Mouse (Mus musculus) MEL (cell line): Measurements from ENCODE around the gene Cpb1. TPM values are rescaled to one million over a fixed set of nuclear protein-coding genes. Genes with fewer than 3 reads are reported as not detected.

Experiments
- DNase-seq: peaks from one replicate; pipeline ENCODE4 v3.0.0; 2011; ENCODE audit warnings: low read depth, low spot score
- H3K27ac ChIP-seq: 2 replicates; pipeline ENCODE4 v1.5.1; 2012; ENCODE audit warnings: low read depth, mild to moderate bottlenecking, control low read depth, low read length, moderate library complexity; ENCODE audit not compliant: control insufficient read depth
- H3K27me3 ChIP-seq, 2 experiments: fragments of 150-350 bp in 1 of 2; sonication (generic) in 1 of 2; 2 replicates each; pipeline ENCODE4 v1.6.1; 2012; ENCODE audit warnings: low read length in 2 of 2, mild to moderate bottlenecking in 2 of 2, improper control_type of control experiment in 1 of 2, moderate library complexity in 1 of 2; ENCODE audit not compliant: insufficient read depth in 2 of 2, control insufficient read depth in 1 of 2
- H3K36me3 ChIP-seq, 2 experiments: 2 replicates each; pipeline ENCODE4 v1.6.1; 2012 to 2014; ENCODE audit warnings: low read length in 2 of 2, improper control_type of control experiment in 1 of 2, inconsistent platforms in 1 of 2, mild to moderate bottlenecking in 1 of 2; ENCODE audit not compliant: insufficient read depth in 2 of 2, control insufficient read depth in 1 of 2
- H3K4me1 ChIP-seq, 2 experiments: fragments of 150-350 bp in 1 of 2; sonication (generic) in 1 of 2; 2 replicates each; pipeline ENCODE4 v1.6.1; 2012; ENCODE audit warnings: low read length in 2 of 2, improper control_type of control experiment in 1 of 2, mild to moderate bottlenecking in 1 of 2; ENCODE audit not compliant: insufficient read depth in 2 of 2, control insufficient read depth in 1 of 2
- H3K4me3 ChIP-seq, 2 experiments: fragments of 150-350 bp in 1 of 2; sonication (generic) in 1 of 2; 2 replicates each; pipeline ENCODE4 v1.5.1; 2012; ENCODE audit warnings: low read depth in 2 of 2, low read length in 2 of 2, mild to moderate bottlenecking in 2 of 2, moderate library complexity in 2 of 2, control low read depth in 1 of 2, improper control_type of control experiment in 1 of 2; ENCODE audit not compliant: control insufficient read depth in 1 of 2, insufficient read depth in 1 of 2
- H3K79me2 ChIP-seq: 2 replicates; pipeline ENCODE4 v1.6.1; 2012; ENCODE audit warnings: mild to moderate bottlenecking, low read length, moderate library complexity; ENCODE audit not compliant: control insufficient read depth, poor library complexity, insufficient read depth
- H3K9ac ChIP-seq: 2 replicates; pipeline ENCODE4 v1.6.1; 2012; ENCODE audit warnings: low read depth, mild to moderate bottlenecking, control low read depth, low read length, moderate library complexity; ENCODE audit not compliant: control insufficient read depth, poor library complexity, severe bottlenecking
- H3K9me3 ChIP-seq: fragments of 150-350 bp; sonication (generic); replicated peaks from 2 replicates; pipeline ENCODE4 v1.6.1; 2012; ENCODE audit warnings: mild to moderate bottlenecking, low read length, improper control_type of control experiment, moderate library complexity; ENCODE audit not compliant: insufficient read depth
- BHLHE40 ChIP-seq: IDR thresholded peaks from 2 replicates; pipeline ENCODE4 v1.6.1; 2012; ENCODE audit warnings: low read depth, mild to moderate bottlenecking, inconsistent platforms, low read length, improper control_type of control experiment, borderline replicate concordance
- CHD1 ChIP-seq: IDR thresholded peaks from 2 replicates; pipeline ENCODE4 v1.6.1; 2012; ENCODE audit warnings: low read depth, mild to moderate bottlenecking, inconsistent platforms, low read length, improper control_type of control experiment
- CTCF ChIP-seq, 3 experiments: IDR thresholded peaks in 2 of 3; conservative IDR thresholded peaks in 1 of 3; 2 replicates each; pipeline ENCODE4 v1.5.1; 2011 to 2012; ENCODE audit warnings: low read length in 3 of 3, low read depth in 2 of 3, mild to moderate bottlenecking in 2 of 3, improper control_type of control experiment in 1 of 3, inconsistent platforms in 1 of 3, mixed read lengths in 1 of 3, moderate library complexity in 1 of 3; ENCODE audit not compliant: control insufficient read depth in 1 of 3, insufficient read depth in 1 of 3, poor library complexity in 1 of 3, severe bottlenecking in 1 of 3
- GABPA ChIP-seq: IDR thresholded peaks from 2 replicates; pipeline ENCODE4 v1.6.1; 2012; ENCODE audit warnings: low read depth, mild to moderate bottlenecking, inconsistent platforms, low read length, improper control_type of control experiment, moderate library complexity
- GATA1 ChIP-seq: IDR thresholded peaks from 2 replicates; pipeline ENCODE4 v1.6.1; 2011; ENCODE audit warnings: low read depth, low read length, improper control_type of control experiment
- JUND ChIP-seq: IDR thresholded peaks from 2 replicates; pipeline ENCODE4 v1.6.1; 2011; ENCODE audit warnings: low read depth, mild to moderate bottlenecking, improper control_type of control experiment, low read length
- MAX ChIP-seq: IDR thresholded peaks from 2 replicates; pipeline ENCODE4 v1.6.1; 2011; ENCODE audit warnings: low read length, improper control_type of control experiment
- MEF2A ChIP-seq: IDR thresholded peaks from 2 replicates; pipeline ENCODE4 v1.6.1; 2014; ENCODE audit warnings: low read depth, mild to moderate bottlenecking, inconsistent platforms, low read length, improper control_type of control experiment; ENCODE audit not compliant: poor library complexity, insufficient replicate concordance, severe bottlenecking; ENCODE audit errors: extremely low read depth
- MYB ChIP-seq: IDR thresholded peaks from 2 replicates; pipeline ENCODE4 v1.6.1; 2011; ENCODE audit warnings: mild to moderate bottlenecking, low read depth, low read length, improper control_type of control experiment
- RAD21 ChIP-seq: IDR thresholded peaks from 2 replicates; pipeline ENCODE4 v1.6.1; 2011; ENCODE audit warnings: mild to moderate bottlenecking, low read depth, low read length, improper control_type of control experiment
- SIN3A ChIP-seq: IDR thresholded peaks from 2 replicates; pipeline ENCODE4 v1.6.1; 2012; ENCODE audit warnings: low read length, improper control_type of control experiment, inconsistent platforms
- SMC3 ChIP-seq: IDR thresholded peaks from 2 replicates; pipeline ENCODE4 v1.6.1; 2011; ENCODE audit warnings: low read depth, low read length, improper control_type of control experiment
- TCF12 ChIP-seq: IDR thresholded peaks from 2 replicates; pipeline ENCODE4 v1.6.1; 2014; ENCODE audit warnings: low read depth, mild to moderate bottlenecking, inconsistent platforms, low read length, improper control_type of control experiment, moderate library complexity
- ZC3H11A ChIP-seq: IDR thresholded peaks from 2 replicates; pipeline ENCODE4 v1.6.1; 2012; ENCODE audit warnings: low read depth, mild to moderate bottlenecking, inconsistent platforms, low read length, improper control_type of control experiment
- ZNF384 ChIP-seq: IDR thresholded peaks from 2 replicates; pipeline ENCODE4 v1.6.1; 2012; ENCODE audit warnings: low read depth, mild to moderate bottlenecking, inconsistent platforms, low read length, improper control_type of control experiment
- polyA plus RNA-seq, 2 experiments: library from polyadenylated mRNA; stranded (reverse) in 1 of 2; unstranded in 1 of 2; fragments of >175 nt in 1 of 2; fragments of >200 nt in 1 of 2; gene quantifications; 2 replicates each; pipeline versions ENCODE4 v1.2.1 to v1.2.4; 2012; ENCODE audit warnings: low replicate concordance in 2 of 2, low read depth in 1 of 2; ENCODE audit not compliant: insufficient read length in 2 of 2, insufficient read depth in 1 of 2, missing spikeins in 1 of 2
- total RNA-seq: library from RNA; depleted of rRNA; stranded (reverse); fragments of 300-350 nt; gene quantifications from 2 replicates; pipeline ENCODE4 v1.2.3, GENCODE M21; 2012; rRNA removed

Cpb1 gene
- total and polyA plus RNA-seq, 3 experiments: not detected

DNA sequence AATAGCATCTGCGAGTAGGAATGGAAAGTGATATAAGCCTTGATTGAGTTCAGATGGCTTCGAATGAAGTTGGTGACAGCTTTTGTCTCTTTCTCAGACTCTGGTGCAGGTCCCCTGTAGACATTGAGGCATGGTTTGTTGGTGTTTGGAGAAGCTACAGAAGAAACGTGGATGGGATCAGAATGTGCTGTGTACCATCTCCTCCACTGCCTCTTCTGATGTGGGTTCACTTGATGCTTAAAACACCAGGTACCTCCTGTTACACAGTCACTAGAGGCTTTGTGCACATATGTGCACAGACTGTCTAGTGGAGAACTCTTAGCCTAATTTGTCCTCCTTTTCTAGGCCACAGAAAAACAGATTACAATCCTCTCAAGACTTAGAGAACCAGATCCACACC is 53.4 kb downstream of the Cpb1 start:
- TF ChIP-seq CHD1 (no peak), BHLHE40 (no peak), MEF2A (no peak), GATA1 (no peak), MYB (no peak)
- TF ChIP-seq, all 39 proteins: peak for 0
- no peaks in the 10 kb centered on the region; a peak in 1 of 4 replicates for H3K36me3 ChIP-seq
- no peaks in the 10 kb centered on the region for H3K27me3 ChIP-seq
- no peak for DNase-seq
- no peaks in the 10 kb centered on the region for H3K9me3 ChIP-seq
- H3K4me1 ChIP-seq: no peaks in the 10 kb centered on the region
- no peak overlapping the region for H3K4me3 ChIP-seq
- no peaks in the 10 kb centered on the region for H3K79me2 ChIP-seq
- H3K9ac ChIP-seq: no peak overlapping the region
- H3K27ac ChIP-seq: no peak overlapping the region

- peak; percentile 36; the same call in 1 of the 2 replicates for TF ChIP-seq BHLHE40
- no peak for TF ChIP-seq TCF12
- TF ChIP-seq GABPA: no peak
- TF ChIP-seq ZNF384: peak; percentile 52; the same call in 1 of the 2 replicates
- peak; percentile 42; the same call in 1 of the 2 replicates for TF ChIP-seq SIN3A
- peak; percentile 78 for TF ChIP-seq ZC3H11A
- peak; percentile 61 to 86 (median 85) for TF ChIP-seq CTCF (IDR thresholded peaks at IDR 0.05 in 2 of 3, conservative IDR thresholded peaks at IDR 0.05 in 1 of 3; ENCODE audit: control insufficient read depth in 1 of 3, insufficient read depth in 1 of 3, low read depth in 2 of 3, low read length in 3 of 3, poor library complexity in 1 of 3, severe bottlenecking in 1 of 3)
- peak; percentile 81 for TF ChIP-seq RAD21
- no peak for TF ChIP-seq MAX
- no peak for TF ChIP-seq JUND
- TF ChIP-seq SMC3: peak; percentile 85
- H3K79me2 ChIP-seq: no peaks in the 10 kb centered on the region
- peaks cover 0 to 8% of the 10 kb centered on the region in 2 experiments; a peak in 2 of 4 replicates for H3K4me1 ChIP-seq
- H3K27me3 ChIP-seq: no peaks in the 10 kb centered on the region; a peak in 1 of 4 replicates
- peaks cover 0 to 5% of the 10 kb centered on the region in 2 experiments; a peak in 2 of 4 replicates for H3K36me3 ChIP-seq
- H3K9ac ChIP-seq: no peak overlapping the region
- H3K27ac ChIP-seq: no peak overlapping the region
- peak; percentile 75 for DNase-seq
- no peaks in the 10 kb centered on the region for H3K9me3 ChIP-seq
- H3K4me3 ChIP-seq: no peak overlapping the region
Measured at GRCm38 (mm10) chr3:20198869-20199268, 76.7 kb downstream of the Cpb1 start.

Other genes with a start within 250 kb of the Cpb1 start
- 7.0 and 9.2 TPM in 2 replicates for gene Hps3, start 240.4 kb downstream of the Cpb1 start, total RNA-seq
- gene Hps3, start 240.4 kb downstream of the Cpb1 start, polyA plus RNA-seq: 10 to 100 TPM in 1 of 2 experiments, not detected in 1; 10.5 TPM
- gene Hltf, start 217.9 kb downstream of the Cpb1 start, total RNA-seq: 10.0 and 10.7 TPM in 2 replicates
- gene Hltf, start 217.9 kb downstream of the Cpb1 start, polyA plus RNA-seq: 1 to 10 TPM in 1 of 2 experiments, not detected in 1; 9.8 TPM
- 23.1 and 23.8 TPM in 2 replicates for gene Gyg, start 120.4 kb downstream of the Cpb1 start, total RNA-seq
- gene Gyg, start 120.4 kb downstream of the Cpb1 start, polyA plus RNA-seq: 100 to 1,000 TPM in 1 of 2 experiments, 10 to 100 TPM in 1; 41.0 to 207 TPM
- 1.6 and 3.7 TPM in 2 replicates for gene Cpa3, start 33.6 kb downstream of the Cpb1 start, total RNA-seq
- under 1 TPM in 1 of 2 experiments, not detected in 1; 0.24 TPM for gene Cpa3, start 33.6 kb downstream of the Cpb1 start, polyA plus RNA-seq
- gene Agtr1b, start 91.4 kb upstream of the Cpb1 start, total RNA-seq: not detected in 2 replicates
- gene Agtr1b, start 91.4 kb upstream of the Cpb1 start, polyA plus RNA-seq: not detected